Mouse (Mus musculus) megakaryocyte, embryonic 14.5 days (primary cell): ENCODE measurements at regions not wholly inside any gene's neighbourhood (a gene's known extent, or its start where the extent isn't known, plus 50 kb on each side); places are given as distances from the start of the nearest gene placed in this dataset.

Experiments
- FLI1 ChIP-seq: IDR thresholded peaks from 2 replicates; pipeline ENCODE4 v1.6.1; 2012; ENCODE audit warnings: low read length, inconsistent platforms, mixed read lengths
- GATA1 ChIP-seq: IDR thresholded peaks from 3 replicates; pipeline ENCODE4 v1.6.1; 2012; ENCODE audit warnings: mixed read lengths, low read length, inconsistent platforms, borderline replicate concordance

DNA sequence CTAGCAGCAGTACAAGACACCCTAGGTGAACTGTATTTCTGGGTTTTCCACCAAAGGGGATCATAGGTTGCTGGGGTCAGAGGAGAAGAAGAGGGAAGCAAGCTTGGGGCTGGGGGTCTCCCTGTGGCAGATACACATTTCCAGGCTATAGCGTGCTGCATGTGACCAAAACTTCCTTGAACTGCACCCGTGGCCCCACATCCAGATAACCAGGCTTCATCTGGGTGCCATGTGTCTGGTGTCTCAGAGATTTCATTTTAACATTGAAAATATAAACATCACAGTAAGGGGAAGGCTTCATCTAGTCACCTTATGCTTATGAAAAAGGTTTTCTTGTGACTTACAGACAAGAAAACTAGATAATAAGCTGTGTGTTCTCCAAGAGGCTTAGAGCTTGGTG is 223.8 kb upstream of the Hes1 start:
- no peak for TF ChIP-seq GATA1
- no peak for TF ChIP-seq FLI1
